Mouse (Mus musculus) 3T3-L1 (cell line): ENCODE results near the gene Lmx1b.

Experiments
- DNase-seq: peaks from one replicate; pipeline ENCODE4 v3.0.0-alpha.2; 2015; ENCODE audit warnings: low read depth, low spot score

Gene Lmx1b

GRCm38 (mm10) chr2:33643721-33644713 lies 3.7 kb upstream of the Lmx1b start:
- DNase-seq, result no peak

- no peak for DNase-seq
These were observed 2.5 kb upstream of the Lmx1b start for GRCm38 (mm10) chr2:33642650-33643458.

- DNase-seq, result no peak
These were observed 1.7 kb upstream of the Lmx1b start for GRCm38 (mm10) chr2:33641859-33642571.

- DNase-seq, result no peak
These were observed 907 bp upstream of the Lmx1b start for GRCm38 (mm10) chr2:33640978-33641858.

GRCm38 (mm10) chr2:33639301-33640170 lies 775 bp downstream of the Lmx1b start:
- no peak for DNase-seq

GRCm38 (mm10) chr2:33638141-33638733 lies 2.1 kb downstream of the Lmx1b start:
- DNase-seq, result no peak

- no peak for DNase-seq
These were observed 3.0 kb downstream of the Lmx1b start for GRCm38 (mm10) chr2:33637288-33637687.

- no peak for DNase-seq
These were observed 3.6 kb downstream of the Lmx1b start for GRCm38 (mm10) chr2:33636628-33637188.

- no peak for DNase-seq
These were observed 4.2 kb downstream of the Lmx1b start for GRCm38 (mm10) chr2:33636117-33636521.

GRCm38 (mm10) chr2:33635323-33636116 lies 4.8 kb downstream of the Lmx1b start:
- DNase-seq, result no peak

GRCm38 (mm10) chr2:33634481-33635090 lies 5.7 kb downstream of the Lmx1b start:
- DNase-seq, result no peak

GRCm38 (mm10) chr2:33633955-33634354 lies 6.4 kb downstream of the Lmx1b start:
- no peak for DNase-seq

GRCm38 (mm10) chr2:33633237-33633636 lies 7.1 kb downstream of the Lmx1b start:
- DNase-seq, result no peak

- no peak for DNase-seq
These were observed 7.7 kb downstream of the Lmx1b start for GRCm38 (mm10) chr2:33632551-33633059.

GRCm38 (mm10) chr2:33631708-33632343 lies 8.5 kb downstream of the Lmx1b start:
- no peak for DNase-seq

GRCm38 (mm10) chr2:33631022-33631707 lies 9.1 kb downstream of the Lmx1b start:
- DNase-seq, result no peak
